Mouse (Mus musculus) small intestine, adult 2 months (tissue): ENCODE data around the gene Pou3f1. TPM values are rescaled to one million over a fixed set of nuclear protein-coding genes. Genes with fewer than 3 reads are reported as not detected.

Experiments
- H3K27ac ChIP-seq: fragments of 200-500 bp; 2 replicates; pipeline ENCODE4 v1.5.1; 2012; ENCODE audit warnings: low read depth, low read length, control low read depth, inconsistent platforms; ENCODE audit not compliant: insufficient read depth
- H3K27me3 ChIP-seq: fragments of 200-500 bp; 2 replicates; pipeline ENCODE4 v1.6.1; 2012; ENCODE audit warnings: mild to moderate bottlenecking, moderate library complexity, low read length, inconsistent platforms; ENCODE audit not compliant: control insufficient read depth, insufficient read depth
- H3K36me3 ChIP-seq: fragments of 200-500 bp; 2 replicates; pipeline ENCODE4 v1.6.1; 2012; ENCODE audit warnings: mild to moderate bottlenecking, low read length, control low read depth, inconsistent platforms; ENCODE audit not compliant: control insufficient read depth, insufficient read depth
- H3K4me1 ChIP-seq: fragments of 200-500 bp; 2 replicates; pipeline ENCODE4 v1.6.1; 2012; ENCODE audit warnings: low read length, inconsistent platforms, mixed read lengths; ENCODE audit not compliant: control insufficient read depth, insufficient read depth, insufficient read length
- H3K4me3 ChIP-seq: fragments of 200-500 bp; 2 replicates; pipeline ENCODE4 v1.5.1; 2012; ENCODE audit warnings: low read depth, mild to moderate bottlenecking, control low read depth, inconsistent platforms, low read length, moderate library complexity
- CTCF ChIP-seq: fragments of 200-500 bp; IDR thresholded peaks from 2 replicates; pipeline ENCODE4 v1.5.1; 2012; ENCODE audit warnings: low read depth, mild to moderate bottlenecking, control low read depth, inconsistent platforms, low read length, moderate library complexity, mixed read lengths; ENCODE audit not compliant: insufficient replicate concordance, insufficient read length; ENCODE audit errors: extremely low read depth
- POLR2A ChIP-seq: fragments of 200-500 bp; IDR thresholded peaks from 2 replicates; pipeline ENCODE4 v1.6.1; 2012; ENCODE audit warnings: low read depth, mild to moderate bottlenecking, control low read depth, inconsistent platforms, low read length, moderate library complexity
- whole genome bisulfite sequencing: fragments of 180-500 bp; shearing (Covaris S2); methylation state at CpG from one replicate; pipeline ENCODE4 v1.1.7; 2018; 5-methylcytosine and 5-hydroxymethylcytosine counted together
- polyA plus RNA-seq: library from polyadenylated mRNA; depleted of rRNA; stranded (reverse); fragments of >200 nt; gene quantifications from 2 replicates; pipeline ENCODE4 v1.2.3, GENCODE M21; 2012

Gene Pou3f1
- polyA plus RNA-seq, 1 experiment, result 0.09 TPM

- no peaks in the 10 kb centered on the region for H3K4me1 ChIP-seq
- H3K36me3 ChIP-seq, result no peaks in the 10 kb centered on the region
- H3K27ac ChIP-seq, result no peak overlapping the region
- TF ChIP-seq CTCF (no peak), POLR2A (no peak)
- WGBS, result 40% methylated on average over 4 of the region's 4 CpGs
- H3K27me3 ChIP-seq, result no peaks in the 10 kb centered on the region
- H3K4me3 ChIP-seq, result no peak overlapping the region
Observed at GRCm38 (mm10) chr4:124631456-124631855, 25.2 kb upstream of the Pou3f1 start.

GRCm38 (mm10) chr4:124632856-124633255 is 23.8 kb upstream of the Pou3f1 start:
- Histone ChIP-seq H3K4me3 (no peak overlapping the region), H3K27ac (no peak overlapping the region), H3K4me1 (no peaks in the 10 kb centered on the region), H3K27me3 (no peaks in the 10 kb centered on the region), H3K36me3 (no peaks in the 10 kb centered on the region)
- no peak for TF ChIP-seq POLR2A
- no peak for TF ChIP-seq CTCF
- 58% methylated on average over 10 of the region's 10 CpGs for WGBS

- Histone ChIP-seq H3K36me3 (no peaks in the 10 kb centered on the region), H3K27me3 (no peaks in the 10 kb centered on the region), H3K4me3 (no peak overlapping the region), H3K27ac (no peak overlapping the region), H3K4me1 (no peaks in the 10 kb centered on the region)
- TF ChIP-seq POLR2A (no peak), CTCF (no peak)
- WGBS, result 5% methylated on average over 9 of the region's 9 CpGs
Observed at GRCm38 (mm10) chr4:124633281-124633680, 23.3 kb upstream of the Pou3f1 start.

- no peaks in the 10 kb centered on the region; the same call in 1 of the 2 replicates for H3K4me1 ChIP-seq
- H3K27ac ChIP-seq, result no peak overlapping the region
- no peak overlapping the region for H3K4me3 ChIP-seq
- no peak for TF ChIP-seq POLR2A
- WGBS, result 28% methylated on average over 12 of the region's 12 CpGs
- H3K27me3 ChIP-seq, result no peaks in the 10 kb centered on the region
- H3K36me3 ChIP-seq, result no peaks in the 10 kb centered on the region
Observed at GRCm38 (mm10) chr4:124639715-124640114, 16.9 kb upstream of the Pou3f1 start.

GRCm38 (mm10) chr4:124643859-124644258 is 12.7 kb upstream of the Pou3f1 start:
- H3K4me1 ChIP-seq, result peaks cover 16% of the 10 kb centered on the region
- no peaks in the 10 kb centered on the region for H3K27me3 ChIP-seq
- no peak overlapping the region for H3K27ac ChIP-seq
- 79% methylated on average over 9 of the region's 9 CpGs for WGBS
- TF ChIP-seq CTCF (no peak), POLR2A (no peak)
- no peak overlapping the region for H3K4me3 ChIP-seq
- H3K36me3 ChIP-seq, result no peaks in the 10 kb centered on the region

- WGBS, result 9% methylated on average over 3 of the region's 3 CpGs
- Histone ChIP-seq H3K27me3 (no peaks in the 10 kb centered on the region), H3K4me3 (no peak overlapping the region), H3K27ac (no peak overlapping the region), H3K4me1 (peaks cover 16% of the 10 kb centered on the region), H3K36me3 (no peaks in the 10 kb centered on the region)
- no peak for TF ChIP-seq CTCF
- TF ChIP-seq POLR2A, result no peak
Observed at GRCm38 (mm10) chr4:124644974-124645433, 11.6 kb upstream of the Pou3f1 start.

- H3K36me3 ChIP-seq, result no peaks in the 10 kb centered on the region
- TF ChIP-seq POLR2A (no peak), CTCF (no peak)
- peak overlapping the region; percentile 18; the same call in 1 of the 2 replicates for H3K4me3 ChIP-seq
- no peaks in the 10 kb centered on the region for H3K27me3 ChIP-seq
- peaks cover 16% of the 10 kb centered on the region for H3K4me1 ChIP-seq
- 15% methylated on average over 8 of the region's 8 CpGs for WGBS
- H3K27ac ChIP-seq, result no peak overlapping the region
Observed at GRCm38 (mm10) chr4:124646591-124646990, 10.0 kb upstream of the Pou3f1 start.
